Mouse (Mus musculus): ENCODE data around the gene Pde4dip. TPM values are rescaled to one million over a fixed set of nuclear protein-coding genes. Genes with fewer than 3 reads are reported as not detected.

The Pde4dip gene
- polyA plus RNA-seq, 1 experiment = 31.3 TPM

GRCm38 (mm10) chr3:97801178-97801699, 87.3 kb downstream of the Pde4dip start:
- no peak for DNase-seq (ENCODE audit: low spot score)

- DNase-seq (ENCODE audit: low spot score) = no peak
Measured at GRCm38 (mm10) chr3:97800657-97801056, 87.8 kb downstream of the Pde4dip start.

GRCm38 (mm10) chr3:97800004-97800403, 88.5 kb downstream of the Pde4dip start:
- no peak for DNase-seq (ENCODE audit: low spot score)

GRCm38 (mm10) chr3:97799267-97799666, 89.2 kb downstream of the Pde4dip start:
- DNase-seq (ENCODE audit: low spot score) = no peak

- no peak for DNase-seq (ENCODE audit: low spot score)
Measured at GRCm38 (mm10) chr3:97797371-97797770, 91.1 kb downstream of the Pde4dip start.

- no peak for DNase-seq (ENCODE audit: low spot score)
Measured at GRCm38 (mm10) chr3:97793995-97794394, 94.5 kb downstream of the Pde4dip start.

- no peak for DNase-seq (ENCODE audit: low spot score)
Measured at GRCm38 (mm10) chr3:97790150-97790549, 98.4 kb downstream of the Pde4dip start.

- no peak for DNase-seq (ENCODE audit: low spot score)
Measured at GRCm38 (mm10) chr3:97789317-97789716, 99.2 kb downstream of the Pde4dip start.

- DNase-seq (ENCODE audit: low spot score) = no peak
Measured at GRCm38 (mm10) chr3:97776195-97776594, 112.3 kb downstream of the Pde4dip start.

- no peak for DNase-seq (ENCODE audit: low spot score)
Measured at GRCm38 (mm10) chr3:97775742-97776141, 112.8 kb downstream of the Pde4dip start.

GRCm38 (mm10) chr3:97774861-97775260, 113.6 kb downstream of the Pde4dip start:
- no peak for DNase-seq (ENCODE audit: low spot score)

- DNase-seq (ENCODE audit: low spot score) = peak; percentile 88
Measured at GRCm38 (mm10) chr3:97767771-97768762, 120.4 kb downstream of the Pde4dip start.

- DNase-seq (ENCODE audit: low spot score) = no peak
Measured at GRCm38 (mm10) chr3:97767041-97767770, 121.3 kb downstream of the Pde4dip start.

GRCm38 (mm10) chr3:97766459-97766858, 122.0 kb downstream of the Pde4dip start:
- DNase-seq (ENCODE audit: low spot score) = no peak

- no peak for DNase-seq (ENCODE audit: low spot score)
Measured at GRCm38 (mm10) chr3:97764152-97764551, 124.4 kb downstream of the Pde4dip start.

- DNase-seq (ENCODE audit: low spot score) = no peak
Measured at GRCm38 (mm10) chr3:97761951-97762350, 126.6 kb downstream of the Pde4dip start.

- no peak for DNase-seq (ENCODE audit: low spot score)
Measured at GRCm38 (mm10) chr3:97761168-97761567, 127.3 kb downstream of the Pde4dip start.

GRCm38 (mm10) chr3:97759846-97760245, 128.7 kb downstream of the Pde4dip start:
- DNase-seq (ENCODE audit: low spot score) = no peak

GRCm38 (mm10) chr3:97757501-97757900, 131.0 kb downstream of the Pde4dip start:
- no peak for DNase-seq (ENCODE audit: low spot score)

GRCm38 (mm10) chr3:97756283-97757074, 132.0 kb downstream of the Pde4dip start:
- no peak for DNase-seq (ENCODE audit: low spot score)

GRCm38 (mm10) chr3:97755411-97755810, 133.1 kb downstream of the Pde4dip start:
- no peak for DNase-seq (ENCODE audit: low spot score)

GRCm38 (mm10) chr3:97752901-97753300, 135.6 kb downstream of the Pde4dip start:
- no peak for DNase-seq (ENCODE audit: low spot score)
